Mouse (Mus musculus) mouse trophoblast stem cell (cell line): ENCODE results near the gene Lrrc26.
"Not testable (repeated sequence)": the region's sequence is repeated elsewhere in the genome, so short reads cannot be mapped to it uniquely, and the experiment has no call there.

ENCODE experiments used
- in situ Hi-C, 2 experiments: fragments of 300-500 bp; cut with MseI, MboI; formaldehyde crosslinking; loops; 2 replicates in 1 of 2; 3 replicates in 1 of 2; pipeline ENCODE4 v1.15.1; 2025

Lrrc26 gene

GRCm38 (mm10) chr2:25289651-25290050 is at the start of gene Lrrc26:
Gene Lrrc26 (plus strand): TSS chr2:25289915.
- in situ Hi-C loops = no loop called here

DNA sequence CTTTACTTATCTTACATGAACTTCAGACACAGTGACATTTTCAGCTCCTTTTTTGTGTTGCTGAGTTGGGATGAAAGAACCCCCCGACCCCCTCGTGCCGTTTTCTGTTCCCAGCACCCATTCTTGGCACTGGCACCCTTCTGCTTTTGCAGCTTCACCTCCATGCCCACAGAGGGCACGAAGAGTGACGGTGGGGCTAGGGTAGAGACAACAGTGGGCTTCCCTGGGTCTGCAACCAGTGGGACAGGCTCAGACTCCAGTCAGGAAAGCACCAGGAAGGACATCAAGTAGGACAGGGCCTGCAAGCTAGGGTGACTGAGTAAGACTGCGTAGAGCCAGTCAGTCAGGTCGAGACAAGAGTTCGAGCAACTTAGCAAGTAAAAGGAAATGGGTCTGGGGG is 49.4 kb upstream of the Lrrc26 start:
- in situ Hi-C loops = no loop called here

- in situ Hi-C loops = no loop called here
These were observed 48.8 kb upstream of the Lrrc26 start for GRCm38 (mm10) chr2:25240723-25241437.

- in situ Hi-C loops = no loop called here
These were observed 48.3 kb upstream of the Lrrc26 start for GRCm38 (mm10) chr2:25241438-25241775.

DNA sequence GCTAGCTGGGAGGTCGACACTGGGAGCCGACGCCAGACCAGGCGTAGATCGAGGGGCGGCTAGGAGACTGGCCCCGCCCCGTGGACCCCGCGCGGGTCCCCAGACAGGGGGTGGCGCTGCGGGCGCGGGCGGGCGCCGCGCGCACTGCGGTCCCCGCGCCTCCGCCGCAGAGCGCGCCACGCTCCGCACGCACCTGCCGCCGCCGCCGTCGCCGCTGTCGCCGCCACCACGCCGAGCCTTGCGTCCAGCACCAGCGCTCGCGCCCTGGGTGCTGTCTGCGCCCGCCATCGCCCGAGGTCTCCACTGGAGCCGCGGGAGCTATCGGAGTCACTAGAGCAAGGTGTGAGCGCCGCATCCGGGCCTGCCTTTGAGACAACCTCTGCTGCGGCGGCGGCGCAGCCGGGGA is 47.6 kb upstream of the Lrrc26 start, which contains the start of the genes Rnf208 and Cysrt1:
Gene Rnf208 (plus strand): TSS at position 155 of the 406 bp plus-strand sequence.
Gene Cysrt1 (minus strand): TSS at position 352 of the 406 bp plus-strand sequence.
- in situ Hi-C loops = no loop called here

- in situ Hi-C loops = no loop called here
These were observed 46.4 kb upstream of the Lrrc26 start for GRCm38 (mm10) chr2:25243342-25243741.

- in situ Hi-C loops = no loop called here
These were observed 45.6 kb upstream of the Lrrc26 start for GRCm38 (mm10) chr2:25244144-25244543.

DNA sequence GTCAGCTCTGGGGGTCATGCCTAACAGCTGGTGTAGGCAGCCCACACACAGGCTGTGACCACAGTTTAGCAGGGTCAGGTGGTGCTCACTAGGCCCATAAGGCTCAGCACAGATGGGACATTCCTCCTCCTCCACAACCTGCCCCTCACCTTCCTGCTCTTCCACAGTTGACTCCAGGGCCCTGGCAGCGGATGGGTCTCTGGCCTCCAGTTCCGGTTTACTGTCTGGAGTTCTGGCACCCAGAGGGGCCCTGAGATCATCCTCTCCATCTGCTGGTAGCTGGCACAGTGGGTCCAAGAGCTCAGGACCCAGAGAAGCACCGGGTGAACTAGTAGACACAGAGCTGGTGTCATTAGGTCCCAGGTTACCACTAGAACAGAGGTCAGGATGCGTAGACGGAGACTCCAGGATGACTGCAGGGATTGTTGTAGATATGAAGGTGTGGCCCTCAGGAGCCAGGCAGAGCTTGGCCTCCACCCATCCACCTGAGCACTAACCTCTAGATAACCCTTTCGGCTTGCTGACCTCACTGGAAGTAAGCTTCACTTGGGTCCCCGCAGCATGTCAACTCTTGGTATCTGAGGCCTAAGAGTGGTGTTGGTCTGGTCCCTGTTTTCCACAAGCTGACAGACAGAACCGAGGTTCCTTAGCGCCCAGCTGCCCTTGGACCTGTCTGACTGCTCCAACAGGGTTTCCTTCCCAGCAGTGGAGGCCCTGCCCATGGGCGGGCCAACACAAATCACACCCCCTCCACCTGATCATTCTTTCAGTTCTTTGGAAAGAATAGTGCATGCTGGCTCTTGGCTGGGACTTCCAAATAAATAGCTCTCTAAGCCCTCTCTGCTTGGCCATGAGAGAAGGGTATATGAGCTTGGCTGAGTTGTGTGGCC is 43.3 kb upstream of the Lrrc26 start, which contains the start of gene AL732309.1:
Gene AL732309.1 (minus strand): TSS at position 681 of the 890 bp plus-strand sequence.
- in situ Hi-C loops = no loop called here

DNA sequence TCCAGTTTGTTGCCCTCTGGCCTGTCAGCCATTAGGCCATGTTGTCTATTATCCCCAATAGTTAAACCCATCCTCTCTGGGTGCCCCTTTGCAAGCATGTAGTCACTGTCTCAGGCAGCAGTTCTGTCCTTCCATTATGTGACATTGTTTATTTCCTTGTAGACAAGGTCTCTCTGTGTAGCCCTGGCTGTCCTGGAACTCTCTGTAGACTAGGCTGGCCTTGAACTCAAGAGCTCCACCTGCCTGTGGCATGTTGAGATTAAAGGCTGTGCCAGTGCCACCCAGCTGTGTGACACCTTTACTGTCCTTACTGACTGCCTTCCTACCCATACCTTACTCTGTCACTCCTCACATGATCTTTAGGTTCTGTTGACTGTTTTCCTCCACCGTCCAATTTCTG is 37.4 kb upstream of the Lrrc26 start:
- in situ Hi-C loops = no loop called here

DNA sequence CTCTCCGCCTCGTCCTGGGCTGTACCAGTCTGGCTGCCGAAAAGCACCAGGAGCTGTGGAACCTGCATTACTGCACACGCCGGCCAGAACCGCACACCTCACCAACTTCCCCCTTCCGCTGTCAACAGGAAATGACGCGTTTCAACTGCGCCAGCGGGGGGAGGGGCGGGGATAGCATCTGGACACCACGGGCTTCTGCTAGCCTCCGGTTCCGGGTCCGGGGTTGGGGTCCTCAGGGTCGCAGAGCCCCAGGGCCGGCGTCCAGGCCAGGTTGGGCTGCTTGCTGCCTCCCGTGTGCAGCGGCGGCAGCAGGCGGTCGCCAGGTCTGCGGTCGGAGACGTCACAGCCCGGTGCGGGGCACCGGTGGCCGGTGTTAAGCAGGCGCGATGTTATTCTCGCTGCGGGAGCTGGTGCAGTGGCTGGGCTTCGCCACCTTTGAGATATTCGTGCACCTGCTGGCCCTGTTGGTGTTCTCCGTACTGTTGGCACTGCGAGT is 34.4 kb upstream of the Lrrc26 start, which contains the start of gene Tmem203:
Gene Tmem203 (plus strand): TSS at position 156 of the 496 bp plus-strand sequence.
- in situ Hi-C loops = no loop called here

- in situ Hi-C loops = not testable (repeated sequence)
These were observed 33.1 kb upstream of the Lrrc26 start for GRCm38 (mm10) chr2:25256443-25257109.

- in situ Hi-C loops = not testable (repeated sequence)
These were observed 32.5 kb upstream of the Lrrc26 start for GRCm38 (mm10) chr2:25257250-25257649.

- in situ Hi-C loops = no loop called here
These were observed 30.8 kb upstream of the Lrrc26 start for GRCm38 (mm10) chr2:25258887-25259286.

DNA sequence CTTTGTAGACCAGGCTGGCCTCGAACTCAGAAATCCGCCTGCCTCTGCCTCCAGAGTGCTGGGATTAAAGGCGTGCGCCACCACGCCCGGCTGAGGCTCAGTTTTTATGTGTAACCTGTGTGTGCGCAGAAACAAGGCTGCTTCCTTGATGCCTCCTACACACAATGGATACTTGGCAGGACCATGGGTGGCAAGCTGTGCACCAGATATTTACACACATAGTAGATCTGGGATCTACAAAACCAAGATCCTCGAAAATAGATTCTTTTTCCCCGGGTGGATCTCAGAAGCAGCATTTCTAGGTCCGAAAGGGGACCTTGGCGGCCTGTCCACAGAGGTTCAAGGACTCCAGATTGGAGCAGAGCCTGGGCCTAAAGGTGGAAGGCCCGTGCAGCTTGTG is 27.8 kb upstream of the Lrrc26 start:
- in situ Hi-C loops = no loop called here

GRCm38 (mm10) chr2:25262291-25262767 is 27.4 kb upstream of the Lrrc26 start, which contains the start of gene Tprn:
Gene Tprn (plus strand): TSS chr2:25262618.
- in situ Hi-C loops = no loop called here

DNA sequence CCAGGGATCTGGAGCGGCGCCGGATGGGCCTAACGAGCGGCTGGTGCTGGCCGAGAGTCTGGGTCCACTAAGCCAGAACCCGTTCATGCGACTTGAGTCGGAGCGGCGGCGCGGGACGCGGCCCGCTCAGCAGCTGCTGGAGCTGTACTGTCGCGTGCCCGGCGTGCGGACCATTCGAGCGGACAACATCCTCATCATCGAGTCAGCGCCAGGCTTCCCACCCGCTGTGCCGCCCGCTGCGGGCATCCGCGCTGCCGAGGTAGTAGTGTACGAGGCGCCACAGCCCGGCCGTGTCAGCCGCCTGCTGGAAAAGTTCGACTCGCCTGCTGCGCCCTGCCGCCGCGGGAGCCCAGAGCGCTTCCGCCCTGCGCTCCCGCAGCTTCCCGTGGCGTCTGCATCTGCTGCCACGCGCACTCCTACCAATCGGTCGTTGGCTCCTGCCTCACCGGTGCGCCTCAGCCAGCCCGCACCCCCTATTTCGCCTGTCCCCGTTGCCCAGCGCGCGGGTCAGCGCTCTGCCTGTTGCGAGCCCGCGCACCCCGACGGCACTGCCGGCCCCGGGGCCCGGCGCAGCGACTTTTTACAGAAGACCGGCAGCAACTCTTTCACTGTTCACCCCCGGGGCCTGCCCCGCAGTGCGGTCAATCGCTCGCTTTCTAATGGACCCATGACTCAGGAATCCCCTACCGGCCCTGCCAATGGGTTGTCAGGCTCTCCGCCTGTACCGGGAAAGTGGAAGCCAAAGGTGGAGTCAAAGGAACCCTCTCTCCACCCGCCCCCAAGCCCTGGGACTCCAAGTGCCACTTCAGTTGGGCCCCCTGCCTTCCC is 26.7 kb upstream of the Lrrc26 start:
- in situ Hi-C loops = no loop called here

DNA sequence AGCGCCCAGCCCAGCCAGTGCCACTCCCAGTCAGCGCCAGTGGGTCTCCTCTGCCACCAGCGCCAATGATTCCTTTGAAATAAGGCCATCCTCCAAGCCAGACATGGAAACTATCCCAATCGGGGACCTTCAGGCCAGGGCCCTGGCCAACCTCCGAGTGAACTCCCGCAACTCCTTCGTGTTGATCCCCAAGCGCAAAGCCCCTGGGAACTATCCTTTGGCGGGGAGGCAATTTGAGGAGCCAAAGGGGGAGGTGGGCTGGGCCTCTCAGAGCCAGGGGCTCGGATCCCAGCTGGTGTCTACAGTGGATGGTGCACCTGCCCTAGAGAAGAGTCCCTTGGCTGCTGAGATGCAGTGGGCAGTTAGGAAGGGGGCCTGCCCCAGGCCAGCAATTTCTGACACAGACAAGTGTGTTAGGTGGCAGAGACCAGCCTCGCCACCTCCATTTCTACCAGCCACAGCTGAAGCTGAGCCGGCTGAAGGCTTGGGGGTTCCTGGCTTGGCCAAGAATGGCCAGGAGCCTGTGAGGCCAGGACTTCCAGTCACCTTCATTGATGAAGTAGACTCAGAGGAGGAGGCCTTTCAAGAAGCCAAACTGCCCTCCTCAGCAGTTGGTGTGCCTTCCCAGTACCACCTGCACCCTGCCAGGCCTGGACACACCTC is 26.0 kb upstream of the Lrrc26 start:
- in situ Hi-C loops = no loop called here

DNA sequence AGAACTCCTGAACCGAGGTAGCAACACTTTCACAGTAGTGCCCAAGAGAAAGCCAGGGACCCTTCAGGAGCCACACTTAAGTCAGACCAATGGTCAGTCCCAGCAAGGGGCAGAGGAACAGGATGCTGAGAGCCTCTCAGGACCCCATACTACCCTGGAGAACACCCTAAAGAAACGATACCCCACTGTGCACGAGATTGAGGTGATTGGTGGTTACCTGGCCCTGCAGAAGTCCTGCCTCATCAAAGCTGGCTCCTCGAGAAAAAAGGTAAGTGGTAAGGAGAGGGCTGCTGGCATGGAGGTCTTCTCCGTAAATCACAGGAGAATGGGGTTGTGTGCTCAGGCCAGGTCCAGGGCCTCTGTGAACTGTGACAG is 25.4 kb upstream of the Lrrc26 start:
- in situ Hi-C loops = no loop called here

DNA sequence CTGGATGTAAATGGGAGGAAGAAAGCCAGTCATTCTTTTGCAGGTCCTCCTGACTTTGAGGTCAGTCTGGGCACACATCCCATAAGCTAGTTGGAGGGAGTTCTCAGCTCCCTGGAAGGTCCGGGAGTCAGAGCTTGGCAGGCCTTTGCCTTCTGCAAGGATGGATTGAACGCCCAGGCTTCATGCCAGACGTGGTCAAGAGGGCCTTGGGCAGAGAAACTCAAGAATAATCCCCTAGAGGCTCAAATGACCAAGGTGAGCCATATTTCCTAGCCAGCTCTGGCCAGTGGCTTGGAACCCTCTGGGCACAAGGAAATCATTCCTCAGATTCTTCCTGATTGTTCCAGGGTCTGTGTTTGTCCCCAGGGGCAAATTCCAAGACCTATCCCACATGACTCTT is 24.9 kb upstream of the Lrrc26 start:
- in situ Hi-C loops = no loop called here
